Mouse (Mus musculus): ENCODE data around the gene Ppp1r37. TPM values are rescaled to one million over a fixed set of nuclear protein-coding genes. Genes with fewer than 3 reads are reported as not detected.
"Not testable (repeated sequence)": the region's sequence is repeated elsewhere in the genome, so short reads cannot be mapped to it uniquely, and the experiment has no call there.

Gene Ppp1r37
- total RNA-seq, 2 experiments from 2014 or later: 48.0 to 52.3 TPM

- intact Hi-C loops (cut with DNase I): no loop called here
- DNase-seq (ENCODE audit: low spot score): no peak
Measured at GRCm38 (mm10) chr7:19543584-19543983, 19.3 kb downstream of the Ppp1r37 start.

DNA sequence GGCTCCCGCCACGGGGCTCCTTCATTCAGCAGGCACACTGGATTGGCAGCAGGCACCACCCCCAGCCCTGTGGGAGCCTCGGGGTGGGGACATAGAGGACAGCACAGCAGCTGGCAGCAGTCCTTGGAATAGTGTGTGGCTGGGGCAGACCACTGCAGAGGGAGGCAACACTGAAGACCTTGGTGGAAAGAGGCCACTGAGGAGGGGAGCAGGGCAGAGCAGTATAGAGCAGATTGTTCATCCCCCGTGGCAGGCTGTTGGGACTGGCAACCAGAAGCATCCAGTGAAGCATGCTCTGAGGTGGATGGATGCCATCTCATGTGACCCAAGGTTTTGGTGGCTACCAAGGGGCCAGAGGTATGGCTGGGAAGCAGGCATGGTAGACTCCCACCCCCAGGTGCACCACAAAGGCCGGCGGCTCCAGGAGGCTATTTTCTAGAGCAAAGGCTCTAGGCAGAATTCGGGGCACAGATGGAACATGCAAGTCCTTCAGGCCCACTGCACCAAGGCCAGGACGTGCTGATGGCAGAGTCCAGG is 20.7 kb downstream of the Ppp1r37 start:
- no peak for DNase-seq (ENCODE audit: low spot score)
- intact Hi-C loops (cut with DNase I): no loop called here

- intact Hi-C loops (cut with DNase I): no loop called here
Measured at GRCm38 (mm10) chr7:19541681-19542154, 21.2 kb downstream of the Ppp1r37 start.

DNA sequence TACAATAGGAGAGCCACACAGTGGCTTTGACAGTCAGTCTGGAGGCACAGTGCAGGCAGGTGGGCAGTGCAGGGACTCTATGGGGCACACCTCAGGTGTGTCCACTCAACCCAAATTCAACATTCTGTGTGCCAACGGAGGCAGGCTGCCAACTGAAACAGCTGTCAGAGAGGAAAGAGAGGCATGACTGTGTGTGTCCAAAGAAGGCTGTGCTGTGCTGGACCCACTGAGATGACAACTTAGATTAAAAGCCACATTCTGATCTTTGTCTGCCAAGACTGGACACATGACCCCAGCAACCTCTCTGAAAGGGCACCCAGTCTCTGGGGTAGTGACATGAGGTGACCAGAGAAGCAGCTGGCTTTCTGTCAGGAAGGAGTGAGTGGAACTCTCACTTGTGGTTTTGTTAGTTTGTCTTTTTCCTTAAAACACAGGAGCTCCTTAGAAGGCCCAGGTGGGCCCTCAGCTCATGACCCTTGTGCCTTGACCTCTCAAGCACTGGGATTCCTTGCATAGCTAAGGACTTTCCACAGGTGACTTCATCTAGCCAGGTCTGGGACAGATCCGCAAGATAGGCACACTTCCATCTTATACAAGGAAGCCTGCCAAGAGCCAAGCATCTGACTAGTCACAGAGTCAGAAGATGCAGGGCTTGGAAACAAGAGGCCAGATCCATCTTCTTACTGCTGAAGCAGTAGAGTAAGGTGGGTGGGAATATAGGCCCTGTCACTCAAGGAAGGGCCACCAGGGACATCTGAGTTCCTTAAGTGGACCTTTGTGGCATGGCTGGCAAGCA is 21.9 kb downstream of the Ppp1r37 start:
- DNase-seq (ENCODE audit: low spot score): no peak
- intact Hi-C loops (cut with DNase I): no loop called here

More at GRCm38 (mm10) chr7:19541681-19542154, 21.2 kb downstream of the Ppp1r37 start:
- DNase-seq (ENCODE audit: low spot score): no peak

GRCm38 (mm10) chr7:19534676-19535075 is 28.2 kb downstream of the Ppp1r37 start:
- intact Hi-C loops (cut with DNase I): no loop called here
- no peak for DNase-seq (ENCODE audit: low spot score)

DNA sequence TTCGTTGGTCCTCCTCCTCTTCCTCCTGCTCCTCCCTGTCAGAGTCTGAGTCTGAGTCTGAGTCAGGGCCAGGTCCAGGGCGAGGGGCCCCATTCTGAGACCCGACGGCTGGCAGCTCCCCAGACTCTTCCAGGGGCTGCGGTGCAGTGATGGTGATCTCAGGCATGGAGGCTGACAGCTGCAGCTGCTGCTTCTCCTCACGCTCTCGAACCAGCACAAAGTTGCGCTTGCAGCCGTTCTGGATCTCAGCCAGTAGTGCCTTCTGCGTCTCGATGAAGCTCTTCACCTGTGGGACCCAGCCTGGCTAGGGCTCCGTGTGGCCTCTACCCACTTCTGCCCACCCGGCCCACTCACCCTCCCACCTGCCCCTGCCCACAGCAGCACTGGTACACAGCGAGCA is 30.6 kb downstream of the Ppp1r37 start:
- intact Hi-C loops (cut with DNase I): no loop called here
- no peak for DNase-seq (ENCODE audit: low spot score)

DNA sequence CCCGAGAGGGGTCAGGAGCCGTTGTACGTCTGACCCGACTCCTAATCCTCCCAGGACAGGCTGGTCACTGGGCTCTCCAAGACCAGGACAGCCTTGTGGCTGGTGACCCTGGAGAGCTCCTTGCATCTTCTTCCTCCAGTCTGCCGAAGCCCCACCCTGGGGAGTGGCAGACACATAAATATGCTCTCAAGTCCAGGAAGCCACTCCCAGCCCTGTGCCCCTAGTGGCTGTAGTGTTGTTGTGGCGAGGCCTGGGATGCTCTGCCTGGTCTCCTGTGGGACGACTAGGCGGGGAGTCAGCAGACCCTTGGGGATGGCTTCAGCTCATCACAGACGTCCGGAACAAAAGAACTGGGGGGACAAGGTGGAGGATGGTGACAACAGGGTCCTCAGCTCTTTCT is 31.8 kb downstream of the Ppp1r37 start:
- intact Hi-C loops (cut with DNase I): no loop called here
- DNase-seq (ENCODE audit: low spot score): no peak

GRCm38 (mm10) chr7:19525105-19525481 is 37.8 kb downstream of the Ppp1r37 start:
- intact Hi-C loops (cut with DNase I): no loop called here
- DNase-seq (ENCODE audit: low spot score): no peak

GRCm38 (mm10) chr7:19524420-19525104 is 38.3 kb downstream of the Ppp1r37 start:
- no peak for DNase-seq (ENCODE audit: low spot score)
- intact Hi-C loops (cut with DNase I): no loop called here

DNA sequence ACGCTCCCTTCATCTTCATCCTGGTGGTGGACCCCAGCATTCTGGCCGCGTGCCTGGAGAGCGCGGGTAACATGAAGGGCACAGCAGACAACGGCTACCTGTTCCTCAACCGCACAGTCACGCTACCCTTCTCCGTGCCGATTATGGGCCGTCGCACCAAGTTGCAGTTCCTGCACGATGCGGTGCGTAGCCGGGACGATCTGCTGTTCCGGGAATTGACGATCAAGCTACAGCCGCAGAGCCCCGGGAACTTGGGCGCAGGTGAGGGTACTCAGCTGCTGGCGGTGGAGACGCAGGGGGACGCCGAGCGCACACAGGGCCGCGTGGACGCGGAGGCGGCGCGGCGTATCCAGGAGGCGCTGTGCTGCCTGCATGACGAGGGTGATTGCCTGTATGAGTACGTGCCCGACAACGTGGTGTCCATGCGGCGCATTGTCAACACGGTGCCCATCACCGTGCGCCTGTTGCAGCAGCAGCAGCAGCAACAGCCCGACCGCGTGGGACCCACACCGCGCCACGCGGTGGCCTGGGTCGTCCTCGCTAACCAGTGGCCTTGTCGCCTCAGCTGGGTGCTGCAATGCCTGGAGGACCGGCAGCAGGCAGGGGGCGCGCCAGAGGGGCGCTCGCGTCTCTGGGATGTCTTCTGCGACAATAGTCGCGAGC is 39.0 kb downstream of the Ppp1r37 start:
- no peak for DNase-seq (ENCODE audit: low spot score)
- intact Hi-C loops (cut with DNase I): no loop called here

GRCm38 (mm10) chr7:19523017-19523756 is 39.7 kb downstream of the Ppp1r37 start:
- intact Hi-C loops (cut with DNase I): no loop called here
- DNase-seq (ENCODE audit: low spot score): no peak

DNA sequence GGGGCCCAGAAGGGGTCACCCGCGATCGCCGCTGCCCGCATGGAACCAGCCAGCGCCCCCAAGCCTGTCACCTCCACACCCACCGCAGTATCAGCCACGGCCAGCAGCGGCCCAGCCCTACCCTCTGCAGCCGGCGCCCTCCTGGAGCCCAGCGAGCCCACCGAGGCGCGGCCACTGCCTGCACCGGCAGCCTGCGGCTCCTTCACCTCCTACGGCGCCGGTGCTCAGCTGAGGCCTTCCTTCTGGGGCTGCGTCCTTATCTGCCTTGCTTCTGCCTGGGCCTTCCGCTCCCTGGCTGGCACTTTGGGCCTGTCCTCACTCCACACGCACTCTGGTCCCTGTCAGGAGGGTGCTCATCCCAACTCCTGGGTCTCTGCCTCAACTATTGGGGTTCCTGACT is 42.8 kb downstream of the Ppp1r37 start:
- no peak for DNase-seq (ENCODE audit: low spot score)
- intact Hi-C loops (cut with DNase I): no loop called here

- no peak for DNase-seq (ENCODE audit: low spot score)
Measured at GRCm38 (mm10) chr7:19517652-19518365, 45.1 kb downstream of the Ppp1r37 start, which contains the start of gene Nkpd1. Nkpd1 (plus strand) TSS chr7:19517838.

DNA sequence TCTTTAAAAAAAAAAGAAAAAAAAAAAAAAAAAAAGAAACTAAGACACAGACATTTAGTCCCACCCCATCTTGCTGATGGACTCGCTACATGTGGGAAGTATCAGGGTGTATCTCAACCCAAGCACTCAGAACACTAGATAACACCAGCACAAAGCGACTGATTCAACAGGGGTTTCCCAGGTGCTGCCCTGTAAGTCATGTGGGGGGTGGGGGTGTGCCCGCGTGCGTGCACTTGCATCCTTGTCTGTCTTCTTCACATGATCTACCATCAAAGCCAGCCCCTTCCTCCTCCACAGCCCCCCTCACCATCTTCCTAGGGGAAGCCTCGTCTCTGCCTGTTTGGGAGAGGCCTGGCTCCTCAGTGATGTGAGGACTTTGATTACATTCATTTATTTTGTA is 50.5 kb downstream of the Ppp1r37 start:
- no peak for DNase-seq (ENCODE audit: low spot score)
- intact Hi-C loops (cut with DNase I): no loop called here

More at GRCm38 (mm10) chr7:19517652-19518365, 45.1 kb downstream of the Ppp1r37 start, which contains the start of gene Nkpd1:
- intact Hi-C loops (cut with DNase I): no loop called here

GRCm38 (mm10) chr7:19511934-19512333 is 50.9 kb downstream of the Ppp1r37 start:
- DNase-seq (ENCODE audit: low spot score); intact Hi-C loops (cut with DNase I): not testable (repeated sequence)

GRCm38 (mm10) chr7:19509786-19510185 is 53.1 kb downstream of the Ppp1r37 start:
- intact Hi-C loops (cut with DNase I): loop anchor here (5.0 kb wide), 1 partner anchor 53 kb away; the partner anchor contains the start of gene Ppp1r37
- DNase-seq (ENCODE audit: low spot score): no peak

DNA sequence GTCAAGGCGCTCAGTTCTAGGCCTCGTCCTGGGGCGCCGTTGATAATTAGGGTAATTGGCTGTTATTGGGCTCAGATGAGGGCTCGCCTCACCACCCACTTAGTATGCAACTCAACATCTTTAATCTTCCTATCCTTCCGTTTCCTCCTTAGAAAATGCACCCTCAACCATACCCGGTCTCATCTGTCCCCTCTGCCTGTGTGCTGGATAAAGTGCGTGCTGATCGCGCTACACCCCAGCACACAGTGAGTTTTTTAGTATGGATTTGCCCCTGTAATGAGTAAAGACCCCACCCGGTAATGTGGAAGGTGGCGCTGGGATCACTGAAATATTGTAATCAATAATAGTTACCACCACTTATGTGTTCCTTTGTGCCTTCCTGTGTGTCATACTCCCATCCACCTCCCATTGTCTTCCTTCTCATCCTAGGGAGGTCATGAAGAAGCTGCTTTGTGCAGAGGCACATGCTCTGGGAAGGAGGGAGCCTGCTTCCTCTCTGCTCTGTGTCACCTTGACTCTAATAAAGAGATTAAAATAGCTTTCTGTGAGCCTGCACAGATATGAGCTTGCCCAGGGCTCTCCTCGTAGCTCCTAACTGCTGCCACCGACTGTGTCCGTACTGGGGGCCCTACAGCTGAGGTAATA is 53.8 kb downstream of the Ppp1r37 start:
- intact Hi-C loops (cut with DNase I): loop anchor here (5.0 kb wide), 1 partner anchor 53 kb away; the partner anchor contains the start of gene Ppp1r37

More for the DNA sequence above, 53.8 kb downstream of the Ppp1r37 start:
- no peak for DNase-seq (ENCODE audit: low spot score)

All from heart, postnatal 25 days (tissue).